Mouse (Mus musculus) mesoderm, embryonic 11.5 days (tissue): ENCODE results near the gene Ylpm1.

Experiments used
- DNase-seq: peaks from one replicate; pipeline ENCODE4 v3.0.0-alpha.2; 2012; ENCODE audit warnings: low read depth, low spot score

Gene Ylpm1

GRCm38 (mm10) chr12:84996083-84996496 lies at the start of gene Ylpm1:
TSS of gene Ylpm1 (plus strand) at chr12:84996321.
- DNase-seq = peak; percentile 99

GRCm38 (mm10) chr12:84947894-84948583 lies 48.1 kb upstream of the Ylpm1 start:
- DNase-seq = no peak

GRCm38 (mm10) chr12:84948584-84949285 lies 47.4 kb upstream of the Ylpm1 start:
- DNase-seq = no peak

- DNase-seq = no peak
Measured at GRCm38 (mm10) chr12:84950763-84951162, 45.4 kb upstream of the Ylpm1 start.

GRCm38 (mm10) chr12:84951531-84951930 lies 44.6 kb upstream of the Ylpm1 start:
- DNase-seq = no peak

- DNase-seq = no peak
Measured at GRCm38 (mm10) chr12:84952351-84952750, 43.8 kb upstream of the Ylpm1 start.

GRCm38 (mm10) chr12:84956317-84956716 lies 39.8 kb upstream of the Ylpm1 start:
- DNase-seq = no peak

GRCm38 (mm10) chr12:84958794-84959356 lies 37.2 kb upstream of the Ylpm1 start:
- DNase-seq = no peak

- no peak for DNase-seq
Measured at GRCm38 (mm10) chr12:84962606-84963005, 33.5 kb upstream of the Ylpm1 start.

GRCm38 (mm10) chr12:84968831-84969655 lies 27.1 kb upstream of the Ylpm1 start:
- no peak for DNase-seq

GRCm38 (mm10) chr12:84969656-84970427 lies 26.3 kb upstream of the Ylpm1 start:
- no peak for DNase-seq

GRCm38 (mm10) chr12:84970428-84971096 lies 25.6 kb upstream of the Ylpm1 start, which contains the start of the genes Fcf1 and Arel1:
TSS of gene Fcf1 (plus strand) at chr12:84970897.
TSS of gene Arel1 (minus strand) at chr12:84970900.
- DNase-seq = peak; percentile 95

GRCm38 (mm10) chr12:84979264-84979862 lies 16.8 kb upstream of the Ylpm1 start:
- DNase-seq = no peak

GRCm38 (mm10) chr12:84989456-84989855 lies 6.7 kb upstream of the Ylpm1 start:
- no peak for DNase-seq

- no peak for DNase-seq
Measured at GRCm38 (mm10) chr12:84995112-84995761, 884 bp upstream of the Ylpm1 start.

- peak; percentile 35 for DNase-seq
Measured at GRCm38 (mm10) chr12:84996501-84997398, 629 bp downstream of the Ylpm1 start.

GRCm38 (mm10) chr12:84999053-84999452 lies 2.9 kb downstream of the Ylpm1 start:
- no peak for DNase-seq

GRCm38 (mm10) chr12:85006206-85006605 lies 10.1 kb downstream of the Ylpm1 start:
- no peak for DNase-seq
